Mouse (Mus musculus) ovary, postnatal 10 days (tissue): ENCODE results near the gene Gm5737.

Experiments
- DNase-seq: peaks from one replicate; pipeline ENCODE4 v3.0.0; 2022; ENCODE audit warnings: low spot score

The Gm5737 gene

GRCm38 (mm10) chr7:120878271-120878670 is 66.1 kb downstream of the Gm5737 start:
- no peak for DNase-seq

GRCm38 (mm10) chr7:120879972-120880371 is 67.8 kb downstream of the Gm5737 start:
- no peak for DNase-seq

GRCm38 (mm10) chr7:120880770-120881169 is 68.6 kb downstream of the Gm5737 start:
- no peak for DNase-seq
